Mouse (Mus musculus) midbrain, embryonic 14.5 days (tissue): Measurements from ENCODE around the gene Prok1. TPM values are rescaled to one million over a fixed set of nuclear protein-coding genes. Genes with fewer than 3 reads are reported as not detected.

Experiments used
- ATAC-seq: fragments of 200-750 bp; cut with Nextera tagmentation; 2 replicates; pipeline ENCODE4 v1.8.0; 2017; ENCODE audit warnings: moderate number of reproducible peaks, moderate library complexity; ENCODE audit not compliant: low FRiP score, low TSS enrichment
- DNase-seq: peaks from one replicate; pipeline ENCODE4 v3.0.0-alpha.2; 2015
- H3K27ac ChIP-seq: fragments of 300-500 bp; sonication (generic); replicated peaks from 2 replicates; pipeline ENCODE4 v1.5.1; 2014; ENCODE audit warnings: mild to moderate bottlenecking, low read depth, low read length, moderate library complexity
- H3K27me3 ChIP-seq: fragments of 300-500 bp; sonication (generic); 2 replicates; pipeline ENCODE4 v1.6.1; 2014; ENCODE audit warnings: low read length, control low read depth, mixed read lengths; ENCODE audit not compliant: control insufficient read depth, insufficient read depth
- H3K36me3 ChIP-seq: fragments of 300-500 bp; sonication (generic); 2 replicates; pipeline ENCODE4 v1.6.1; 2014; ENCODE audit warnings: low read length, control low read depth; ENCODE audit not compliant: control insufficient read depth, insufficient read depth
- H3K4me1 ChIP-seq: fragments of 300-500 bp; sonication (generic); 2 replicates; pipeline ENCODE4 v1.6.1; 2014; ENCODE audit warnings: mild to moderate bottlenecking, antibody characterized with exemption, low read length, control low read depth; ENCODE audit not compliant: control insufficient read depth, insufficient read depth
- H3K4me2 ChIP-seq: fragments of 300-500 bp; sonication (generic); 2 replicates; pipeline ENCODE4 v1.6.1; 2014; ENCODE audit warnings: mild to moderate bottlenecking, low read length, moderate library complexity
- H3K4me3 ChIP-seq: fragments of 300-500 bp; sonication (generic); replicated peaks from 2 replicates; pipeline ENCODE4 v1.5.1; 2014; ENCODE audit warnings: low read depth, low read length
- H3K9ac ChIP-seq: fragments of 300-500 bp; sonication (generic); replicated peaks from 2 replicates; pipeline ENCODE4 v1.6.1; 2014; ENCODE audit warnings: mild to moderate bottlenecking, low read length, moderate library complexity
- H3K9me3 ChIP-seq: fragments of 300-500 bp; sonication (generic); 2 replicates; pipeline ENCODE4 v1.6.1; 2016; ENCODE audit warnings: low read length, control low read depth, mixed read lengths; ENCODE audit not compliant: control insufficient read depth
- WGBS: fragments of 180-500 bp; shearing (Covaris S2); extraction: QIAGEN DNeasy Blood & Tissue Kit; methylation state at CpG from one replicate; pipeline ENCODE4 v1.1.7; 2014; 5-methylcytosine and 5-hydroxymethylcytosine counted together
- polyA plus RNA-seq: library from polyadenylated mRNA; unstranded; fragments of >200 nt; fragmentation: Nextera tagmentation; extraction: Ambion mirVana; gene quantifications from 2 replicates; pipeline ENCODE4 v1.2.1, GENCODE M21; 2014

Prok1 gene
- polyA plus RNA-seq, 1 experiment from 2014 or later = 0.16 TPM

- Histone ChIP-seq H3K27ac (no peak overlapping the region), H3K9me3 (no peaks in the 10 kb centered on the region), H3K27me3 (no peaks in the 10 kb centered on the region), H3K4me1 (no peaks in the 10 kb centered on the region), H3K9ac (no peak overlapping the region), H3K4me3 (no peak overlapping the region), H3K4me2 (no peak overlapping the region), H3K36me3 (no peaks in the 10 kb centered on the region)
- ATAC-seq = no peak
- no peak for DNase-seq
- 43% methylated on average over 2 of the region's 2 CpGs for WGBS
These were observed 27.4 kb upstream of the Prok1 start for GRCm38 (mm10) chr3:107266814-107267345.

DNA sequence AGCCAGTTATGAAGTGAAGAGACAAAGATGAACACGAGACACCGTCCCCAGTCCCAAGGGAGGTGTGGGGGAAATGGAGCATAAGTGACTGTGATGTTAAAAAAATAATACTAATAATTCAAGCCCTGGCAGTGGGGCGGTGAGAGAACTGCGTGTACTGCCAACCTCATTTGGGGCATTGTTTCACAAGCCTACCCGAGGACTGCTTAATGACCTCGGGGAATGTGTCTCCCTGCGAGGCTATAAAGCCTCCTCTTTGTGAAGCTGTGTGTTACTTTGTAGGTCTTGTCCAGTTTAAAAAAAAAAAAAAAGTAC, 22.3 kb upstream of the Prok1 start:
- peaks cover 12% of the 10 kb centered on the region for H3K4me1 ChIP-seq
- H3K27ac ChIP-seq = no peak overlapping the region
- no peak for ATAC-seq
- no peaks in the 10 kb centered on the region for H3K9me3 ChIP-seq
- H3K9ac ChIP-seq = no peak overlapping the region
- H3K36me3 ChIP-seq = no peaks in the 10 kb centered on the region
- H3K4me3 ChIP-seq = no peak overlapping the region
- H3K27me3 ChIP-seq = no peaks in the 10 kb centered on the region
- DNase-seq = no peak
- 52% methylated on average over 7 of the region's 7 CpGs for WGBS
- no peak overlapping the region for H3K4me2 ChIP-seq

DNA sequence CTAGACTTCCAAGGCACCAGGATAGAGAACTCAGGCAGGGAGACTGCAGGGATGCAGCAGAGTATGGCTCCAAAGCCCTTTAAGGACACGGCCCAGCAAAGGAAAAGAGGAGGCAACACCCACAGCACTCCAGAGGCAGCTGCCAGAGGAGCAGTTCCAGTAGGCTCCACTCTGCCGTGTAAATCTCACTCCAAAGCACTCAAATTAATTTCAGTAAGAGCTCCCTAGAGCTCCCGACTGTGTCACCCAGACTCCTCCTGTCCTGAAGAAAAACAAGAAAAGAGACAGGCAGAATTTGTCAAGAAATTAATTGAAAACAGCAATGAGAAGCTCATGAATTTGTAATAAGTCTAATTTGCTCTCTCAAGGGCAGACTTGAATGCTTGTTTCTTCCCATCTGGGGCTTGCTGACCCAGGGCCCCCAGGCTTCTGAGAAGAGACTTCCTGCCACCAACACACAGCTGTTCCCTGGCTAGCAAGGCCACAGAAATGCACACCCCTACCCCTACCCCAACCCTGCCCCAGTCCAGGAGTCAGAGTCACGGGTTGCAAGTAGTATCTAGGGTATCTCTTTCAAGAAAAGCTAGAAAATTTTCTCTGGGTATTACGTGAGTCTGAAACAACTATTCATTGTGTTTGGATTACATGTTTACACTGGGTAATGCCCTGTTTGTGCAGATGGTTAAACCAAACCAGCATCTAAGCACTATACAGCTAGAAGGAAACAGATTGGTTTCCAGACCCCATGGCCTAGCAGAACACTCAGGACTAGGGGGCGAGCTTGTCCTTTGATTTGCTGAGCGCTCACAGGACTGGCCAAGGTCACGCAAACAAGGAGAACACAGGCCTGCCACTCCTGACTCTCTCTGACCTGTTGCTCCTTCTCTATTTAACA, 21.7 kb upstream of the Prok1 start:
- H3K27ac ChIP-seq = peak overlapping the region; percentile 55; the same call in 1 of the 2 replicates
- 0 out of 2 replicates have a peak, but pooled peaks have one; percentile 8 for ATAC-seq
- no peak overlapping the region for H3K9ac ChIP-seq
- no peak overlapping the region for H3K4me3 ChIP-seq
- DNase-seq = peak; percentile 37
- no peaks in the 10 kb centered on the region for H3K36me3 ChIP-seq
- peaks cover 12% of the 10 kb centered on the region for H3K4me1 ChIP-seq
- no peak overlapping the region for H3K4me2 ChIP-seq
- no peaks in the 10 kb centered on the region for H3K9me3 ChIP-seq
- no peaks in the 10 kb centered on the region for H3K27me3 ChIP-seq
- WGBS = 61% methylated on average over 8 of the region's 8 CpGs

GRCm38 (mm10) chr3:107257924-107258323, 18.4 kb upstream of the Prok1 start:
- Histone ChIP-seq H3K36me3 (no peaks in the 10 kb centered on the region), H3K9ac (no peak overlapping the region), H3K4me1 (peaks cover 12% of the 10 kb centered on the region), H3K9me3 (no peaks in the 10 kb centered on the region), H3K4me3 (no peak overlapping the region), H3K27me3 (no peaks in the 10 kb centered on the region), H3K27ac (no peak overlapping the region), H3K4me2 (no peak overlapping the region)
- WGBS = 68% methylated on average over 5 of the region's 5 CpGs
- peak; percentile 37 for DNase-seq
- no peak for ATAC-seq

GRCm38 (mm10) chr3:107256724-107257123, 17.2 kb upstream of the Prok1 start:
- no peak overlapping the region for H3K9ac ChIP-seq
- H3K27ac ChIP-seq = no peak overlapping the region
- ATAC-seq = no peak
- H3K36me3 ChIP-seq = no peaks in the 10 kb centered on the region
- DNase-seq = peak; percentile 15
- H3K4me3 ChIP-seq = no peak overlapping the region
- no peaks in the 10 kb centered on the region for H3K27me3 ChIP-seq
- H3K4me1 ChIP-seq = peaks cover 11% of the 10 kb centered on the region
- WGBS = 64% methylated on average over 7 of the region's 7 CpGs
- no peaks in the 10 kb centered on the region for H3K9me3 ChIP-seq
- no peak overlapping the region for H3K4me2 ChIP-seq

- DNase-seq (no peak), ATAC-seq (no peak)
- peaks cover 5% of the 10 kb centered on the region for H3K4me1 ChIP-seq
- no peak overlapping the region for H3K27ac ChIP-seq
- H3K9me3 ChIP-seq = no peaks in the 10 kb centered on the region
- H3K27me3 ChIP-seq = no peaks in the 10 kb centered on the region
- no peak overlapping the region for H3K4me3 ChIP-seq
- H3K36me3 ChIP-seq = no peaks in the 10 kb centered on the region
- 89% methylated on average over 3 of the region's 3 CpGs for WGBS
- no peak overlapping the region for H3K4me2 ChIP-seq
- no peak overlapping the region for H3K9ac ChIP-seq
These were observed 16.5 kb upstream of the Prok1 start for GRCm38 (mm10) chr3:107255992-107256391.

GRCm38 (mm10) chr3:107253925-107254324, 14.4 kb upstream of the Prok1 start:
- ATAC-seq = no peak
- DNase-seq = no peak
- H3K27ac ChIP-seq = no peak overlapping the region
- H3K36me3 ChIP-seq = no peaks in the 10 kb centered on the region
- no peak overlapping the region for H3K9ac ChIP-seq
- H3K27me3 ChIP-seq = no peaks in the 10 kb centered on the region
- H3K4me1 ChIP-seq = no peaks in the 10 kb centered on the region
- no peaks in the 10 kb centered on the region for H3K9me3 ChIP-seq
- no peak overlapping the region for H3K4me2 ChIP-seq
- 87% methylated on average over 5 of the region's 5 CpGs for WGBS
- no peak overlapping the region for H3K4me3 ChIP-seq

GRCm38 (mm10) chr3:107252035-107252434, 12.5 kb upstream of the Prok1 start:
- Histone ChIP-seq H3K9me3 (no peaks in the 10 kb centered on the region), H3K9ac (no peak overlapping the region), H3K4me2 (no peak overlapping the region), H3K4me1 (no peaks in the 10 kb centered on the region), H3K27ac (no peak overlapping the region), H3K27me3 (no peaks in the 10 kb centered on the region), H3K4me3 (no peak overlapping the region), H3K36me3 (no peaks in the 10 kb centered on the region)
- ATAC-seq (no peak), DNase-seq (no peak)
- WGBS = 82% methylated on average over 4 of the region's 4 CpGs

DNA sequence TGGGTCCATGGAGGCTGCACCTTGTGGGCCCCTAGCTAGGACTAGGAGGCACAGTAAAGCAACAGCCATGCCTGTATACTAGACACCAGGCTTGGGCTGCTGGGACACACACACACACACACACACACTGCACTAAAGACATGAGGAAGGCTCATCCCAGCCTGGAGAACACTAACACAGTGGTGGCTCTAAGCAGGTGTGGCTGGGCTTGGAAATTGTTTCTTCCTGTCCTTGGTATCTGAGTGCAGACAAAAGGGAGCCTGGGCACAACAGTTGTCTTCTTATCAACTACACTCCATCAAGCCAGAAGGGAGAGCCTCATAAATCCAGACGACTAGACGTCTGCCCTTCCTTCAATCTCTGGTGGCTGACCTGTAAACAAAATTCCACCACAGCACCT, 10.8 kb upstream of the Prok1 start:
- no peak overlapping the region for H3K4me2 ChIP-seq
- no peak overlapping the region for H3K27ac ChIP-seq
- H3K9me3 ChIP-seq = no peaks in the 10 kb centered on the region
- ATAC-seq (no peak), DNase-seq (no peak)
- H3K4me1 ChIP-seq = no peaks in the 10 kb centered on the region
- no peak overlapping the region for H3K9ac ChIP-seq
- H3K36me3 ChIP-seq = no peaks in the 10 kb centered on the region
- no peak overlapping the region for H3K4me3 ChIP-seq
- no peaks in the 10 kb centered on the region for H3K27me3 ChIP-seq
- WGBS = 74% methylated on average over 2 of the region's 2 CpGs
